Mouse (Mus musculus) ES-E14 (cell line): ENCODE measurements around the gene Nsmce1.

ENCODE experiments used
- HCFC1 ChIP-seq: IDR thresholded peaks from 2 replicates; pipeline ENCODE4 v1.6.1; 2012; ENCODE audit warnings: low read length, inconsistent platforms, borderline replicate concordance; ENCODE audit not compliant: insufficient read depth
- ZC3H11A ChIP-seq: IDR thresholded peaks from 2 replicates; pipeline ENCODE4 v1.6.1; 2012; ENCODE audit warnings: low read depth, mild to moderate bottlenecking, inconsistent platforms, low read length, borderline replicate concordance
- ZNF384 ChIP-seq: IDR thresholded peaks from 2 replicates; pipeline ENCODE4 v1.6.1; 2012; ENCODE audit warnings: low read depth, low read length, inconsistent platforms

DNA sequence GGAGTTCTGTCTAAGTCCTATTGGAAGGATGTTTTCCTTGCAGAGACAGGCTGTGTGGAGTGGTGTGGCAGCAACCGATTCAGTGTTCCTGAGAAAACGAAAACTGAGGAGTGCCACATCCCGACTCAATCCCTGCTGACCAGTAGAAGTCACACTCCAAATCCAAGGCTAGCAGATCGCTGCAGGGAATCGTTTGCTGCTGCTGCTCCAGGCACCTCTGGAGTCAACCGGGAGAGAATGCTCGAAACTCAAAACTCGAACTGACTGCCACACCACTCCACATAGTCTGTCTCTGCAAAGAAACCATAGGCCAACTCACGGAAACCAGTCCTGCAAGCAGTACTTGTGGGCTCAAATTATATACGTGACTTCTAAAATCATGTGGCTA lies 47.3 kb downstream of the Nsmce1 start:
- TF ChIP-seq HCFC1 (no peak), ZNF384 (no peak), ZC3H11A (no peak)
